Mouse (Mus musculus): ENCODE measurements at regions not wholly inside any gene's neighbourhood (a gene's known extent, or its start where the extent isn't known, plus 50 kb on each side); places are given as distances from the start of the nearest gene placed in this dataset.

DNA sequence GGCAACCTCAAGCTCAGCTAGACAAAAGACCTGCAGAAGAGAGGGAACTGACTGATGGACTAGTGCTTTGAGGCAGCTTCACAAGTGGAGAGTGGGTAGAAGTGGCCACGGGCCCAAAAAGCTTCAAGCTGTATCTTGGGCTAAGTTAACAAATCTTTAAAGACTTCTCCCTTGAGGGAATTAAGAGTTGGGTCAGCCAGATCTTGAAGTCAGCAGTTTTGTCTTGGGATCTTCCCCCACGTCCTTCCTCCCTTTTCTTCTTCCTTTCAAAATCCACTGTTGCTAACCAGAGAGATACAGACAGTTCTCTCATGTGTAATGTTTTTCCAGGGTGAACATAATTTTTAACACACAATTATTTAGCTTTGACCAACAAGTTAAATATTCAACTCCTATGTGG, 91.5 kb upstream of the Trabd2b start:
- TF ChIP-seq E2F4 (IDR thresholded peaks at IDR 0.05; ENCODE audit: insufficient read depth) (no peak), POLR2A (IDR thresholded peaks at IDR 0.05; ENCODE audit: insufficient read length, low read depth) (no peak), POLR2AphosphoS2 (IDR thresholded peaks at IDR 0.05; ENCODE audit: insufficient read length, low read depth) (no peak), MYOG (IDR thresholded peaks at IDR 0.05; ENCODE audit: control insufficient read depth in 1 of 3, insufficient read depth in 1 of 3, insufficient read length in 2 of 3, low read depth in 2 of 3) (no peak), MYOD1 (IDR thresholded peaks at IDR 0.05; ENCODE audit: control insufficient read depth in 1 of 3, insufficient read length in 2 of 3, low read depth in 2 of 3) (no peak), MAX (IDR thresholded peaks at IDR 0.05; ENCODE audit: low read depth) (no peak), TCF12 (IDR thresholded peaks at IDR 0.05; ENCODE audit: insufficient read depth, poor library complexity, severe bottlenecking) (no peak)
